Mouse (Mus musculus) midbrain, embryonic 11.5 days (tissue): ENCODE measurements around the gene Snta1. TPM values are rescaled to one million over a fixed set of nuclear protein-coding genes. Genes with fewer than 3 reads are reported as not detected.

Experiments
- ATAC-seq: fragments of 200-750 bp; cut with Nextera tagmentation; 2 replicates; pipeline ENCODE4 v1.8.0; 2017; ENCODE audit warnings: moderate TSS enrichment, moderate library complexity; ENCODE audit not compliant: low FRiP score
- DNase-seq: peaks from one replicate; pipeline ENCODE4 v3.0.0; 2015; ENCODE audit warnings: low spot score; ENCODE audit errors: missing footprints
- H3K27ac ChIP-seq: fragments of 300-500 bp; sonication (generic); 2 replicates; pipeline ENCODE4 v1.5.1; 2014; ENCODE audit warnings: low read depth, low read length
- H3K27me3 ChIP-seq: fragments of 300-500 bp; sonication (generic); 2 replicates; pipeline ENCODE4 v1.6.1; 2014; ENCODE audit warnings: mild to moderate bottlenecking, low read length, moderate library complexity, mixed read lengths; ENCODE audit not compliant: control insufficient read depth, insufficient read depth
- H3K36me3 ChIP-seq: fragments of 300-500 bp; sonication (generic); 2 replicates; pipeline ENCODE4 v1.6.1; 2014; ENCODE audit warnings: mild to moderate bottlenecking, low read length, moderate library complexity, mixed read lengths; ENCODE audit not compliant: control insufficient read depth, insufficient read depth
- H3K4me1 ChIP-seq: fragments of 300-500 bp; sonication (generic); 2 replicates; pipeline ENCODE4 v1.6.1; 2014; ENCODE audit warnings: low read length; ENCODE audit not compliant: control insufficient read depth, insufficient read depth
- H3K4me2 ChIP-seq: fragments of 300-500 bp; sonication (generic); 2 replicates; pipeline ENCODE4 v1.6.1; 2014; ENCODE audit warnings: mild to moderate bottlenecking, moderate library complexity
- H3K4me3 ChIP-seq: fragments of 300-500 bp; sonication (generic); 2 replicates; pipeline ENCODE4 v1.5.1; 2014; ENCODE audit warnings: low read depth, low read length
- H3K9ac ChIP-seq: fragments of 300-500 bp; sonication (generic); 2 replicates; pipeline ENCODE4 v1.6.1; 2014; ENCODE audit warnings: low read length
- H3K9me3 ChIP-seq: fragments of 300-500 bp; sonication (generic); 2 replicates; pipeline ENCODE4 v1.6.1; 2016; ENCODE audit warnings: low read length; ENCODE audit not compliant: control insufficient read depth
- WGBS: fragments of 180-500 bp; shearing (Covaris S2); extraction: QIAGEN DNeasy Blood & Tissue Kit; methylation state at CpG from one replicate; pipeline ENCODE4 v1.1.7; 2014; 5-methylcytosine and 5-hydroxymethylcytosine counted together
- polyA plus RNA-seq: library from polyadenylated mRNA; unstranded; fragments of >200 nt; fragmentation: Nextera tagmentation; extraction: Ambion mirVana; gene quantifications from 2 replicates; pipeline ENCODE4 v1.2.1, GENCODE M21; 2014

Snta1 gene
- polyA plus RNA-seq, 1 experiment from 2014 or later = 2.3 TPM

GRCm38 (mm10) chr2:154417107-154417506 lies 9.2 kb upstream of the Snta1 start:
- no peak for ATAC-seq
- H3K4me3 ChIP-seq = no peak overlapping the region
- 5% methylated on average over 3 of the region's 3 CpGs for WGBS
- no peak overlapping the region for H3K27ac ChIP-seq
- H3K36me3 ChIP-seq = no peaks in the 10 kb centered on the region
- no peak overlapping the region for H3K4me2 ChIP-seq
- H3K9ac ChIP-seq = no peak overlapping the region
- DNase-seq = peak; percentile 95
- H3K27me3 ChIP-seq = no peaks in the 10 kb centered on the region
- H3K9me3 ChIP-seq = no peaks in the 10 kb centered on the region
- peaks cover 12% of the 10 kb centered on the region for H3K4me1 ChIP-seq

GRCm38 (mm10) chr2:154412018-154412666 lies 4.2 kb upstream of the Snta1 start:
- Histone ChIP-seq H3K36me3 (no peaks in the 10 kb centered on the region), H3K4me2 (no peak overlapping the region), H3K9ac (no peak overlapping the region), H3K27ac (no peak overlapping the region), H3K27me3 (peaks cover 3% of the 10 kb centered on the region; the same call in 1 of the 2 replicates), H3K4me3 (no peak overlapping the region), H3K4me1 (peaks cover 3% of the 10 kb centered on the region; the same call in 1 of the 2 replicates), H3K9me3 (no peaks in the 10 kb centered on the region)
- ATAC-seq = no peak
- WGBS = 67% methylated on average over 7 of the region's 7 CpGs
- DNase-seq = peak; percentile 92

GRCm38 (mm10) chr2:154410355-154410754 lies 2.5 kb upstream of the Snta1 start:
- peaks cover 7% of the 10 kb centered on the region; the same call in 1 of the 2 replicates for H3K4me1 ChIP-seq
- no peak overlapping the region for H3K9ac ChIP-seq
- no peak overlapping the region for H3K27ac ChIP-seq
- 64% methylated on average over 2 of the region's 2 CpGs for WGBS
- no peaks in the 10 kb centered on the region for H3K36me3 ChIP-seq
- H3K4me3 ChIP-seq = no peak overlapping the region
- no peaks in the 10 kb centered on the region for H3K9me3 ChIP-seq
- H3K27me3 ChIP-seq = peaks cover 4% of the 10 kb centered on the region; the same call in 1 of the 2 replicates
- H3K4me2 ChIP-seq = no peak overlapping the region
- no peak for ATAC-seq
- no peak for DNase-seq

GRCm38 (mm10) chr2:154407063-154407642 lies 746 bp downstream of the Snta1 start:
- ATAC-seq = peak; percentile 10; the same call in 1 of the 2 replicates
- peak overlapping the region; percentile 68 for H3K4me3 ChIP-seq
- H3K4me2 ChIP-seq = peak overlapping the region; percentile 90
- H3K27ac ChIP-seq = no peak overlapping the region
- peak; percentile 85 for DNase-seq
- peak overlapping the region; percentile 73 for H3K9ac ChIP-seq
- H3K9me3 ChIP-seq = no peaks in the 10 kb centered on the region
- H3K27me3 ChIP-seq = peaks cover 4% of the 10 kb centered on the region; the same call in 1 of the 2 replicates
- H3K36me3 ChIP-seq = no peaks in the 10 kb centered on the region
- 24% methylated on average over 11 of the region's 11 CpGs for WGBS
- peaks cover 7% of the 10 kb centered on the region; the same call in 1 of the 2 replicates for H3K4me1 ChIP-seq

GRCm38 (mm10) chr2:154405447-154405994 lies 2.4 kb downstream of the Snta1 start:
- Histone ChIP-seq H3K4me3 (no peak overlapping the region), H3K4me2 (no peak overlapping the region), H3K27me3 (peaks cover 4% of the 10 kb centered on the region; the same call in 1 of the 2 replicates), H3K9ac (no peak overlapping the region), H3K4me1 (peaks cover 7% of the 10 kb centered on the region; the same call in 1 of the 2 replicates), H3K27ac (no peak overlapping the region), H3K9me3 (no peaks in the 10 kb centered on the region), H3K36me3 (no peaks in the 10 kb centered on the region)
- no peak for DNase-seq
- WGBS = 50% methylated on average over 5 of the region's 5 CpGs
- no peak for ATAC-seq

GRCm38 (mm10) chr2:154402811-154403210 lies 5.1 kb downstream of the Snta1 start:
- Histone ChIP-seq H3K4me1 (peaks cover 7% of the 10 kb centered on the region; the same call in 1 of the 2 replicates), H3K27me3 (peaks cover 4% of the 10 kb centered on the region; the same call in 1 of the 2 replicates), H3K4me2 (no peak overlapping the region), H3K27ac (no peak overlapping the region), H3K9me3 (no peaks in the 10 kb centered on the region), H3K4me3 (no peak overlapping the region), H3K9ac (no peak overlapping the region), H3K36me3 (no peaks in the 10 kb centered on the region)
- 51% methylated on average over 7 of the region's 7 CpGs for WGBS
- no peak for DNase-seq
- no peak for ATAC-seq

- Histone ChIP-seq H3K4me1 (0 out of 2 replicates have a peak, but pooled peaks cover 4% of the 10 kb centered on the region), H3K4me2 (no peak overlapping the region), H3K9ac (no peak overlapping the region), H3K9me3 (no peaks in the 10 kb centered on the region), H3K4me3 (no peak overlapping the region), H3K36me3 (no peaks in the 10 kb centered on the region), H3K27me3 (no peaks in the 10 kb centered on the region; the same call in 1 of the 2 replicates), H3K27ac (no peak overlapping the region)
- ATAC-seq = no peak
- no peak for DNase-seq
- 58% methylated on average over 1 of the region's 1 CpGs for WGBS
Measured at GRCm38 (mm10) chr2:154401976-154402375, 5.9 kb downstream of the Snta1 start.

- no peak overlapping the region for H3K4me2 ChIP-seq
- 82% methylated on average over 2 of the region's 2 CpGs for WGBS
- no peaks in the 10 kb centered on the region for H3K36me3 ChIP-seq
- no peak overlapping the region for H3K27ac ChIP-seq
- H3K4me3 ChIP-seq = no peak overlapping the region
- H3K9me3 ChIP-seq = no peaks in the 10 kb centered on the region
- ATAC-seq (no peak), DNase-seq (no peak)
- no peaks in the 10 kb centered on the region for H3K4me1 ChIP-seq
- H3K27me3 ChIP-seq = no peaks in the 10 kb centered on the region
- no peak overlapping the region for H3K9ac ChIP-seq
Measured at GRCm38 (mm10) chr2:154399325-154399724, 8.6 kb downstream of the Snta1 start.

- ATAC-seq = no peak
- no peak overlapping the region for H3K4me2 ChIP-seq
- WGBS = 89% methylated on average over 7 of the region's 7 CpGs
Measured at GRCm38 (mm10) chr2:154398267-154398666, 9.6 kb downstream of the Snta1 start.

More at GRCm38 (mm10) chr2:154398267-154398666, 9.6 kb downstream of the Snta1 start:
- Histone ChIP-seq H3K4me1 (no peaks in the 10 kb centered on the region), H3K9ac (no peak overlapping the region), H3K36me3 (no peaks in the 10 kb centered on the region), H3K27ac (no peak overlapping the region), H3K27me3 (no peaks in the 10 kb centered on the region), H3K9me3 (no peaks in the 10 kb centered on the region), H3K4me3 (no peak overlapping the region)
- no peak for DNase-seq
